Mouse (Mus musculus): ENCODE data around the gene Rnf212b.

- TF ChIP-seq CTCF (IDR thresholded peaks at IDR 0.05; ENCODE audit: low read depth) (no peak), EP300 (IDR thresholded peaks at IDR 0.05; ENCODE audit: low read depth) (no peak)
These were observed 50.5 kb downstream of the Rnf212b start for GRCm38 (mm10) chr14:54864313-54865036.
